Mouse (Mus musculus) liver, embryonic 16.5 days (tissue): Measurements from ENCODE around the gene Cpm. TPM values are rescaled to one million over a fixed set of nuclear protein-coding genes. Genes with fewer than 3 reads are reported as not detected.
"Not testable (repeated sequence)": the region's sequence is repeated elsewhere in the genome, so short reads cannot be mapped to it uniquely, and the experiment has no call there.

Experiments
- ATAC-seq: fragments of 200-750 bp; cut with Nextera tagmentation; 2 replicates; pipeline ENCODE4 v1.8.0; 2017; ENCODE audit warnings: low read depth, mild to moderate bottlenecking, moderate number of reproducible peaks, moderate library complexity
- H3K27ac ChIP-seq: fragments of 300-500 bp; sonication (generic); 2 replicates; pipeline ENCODE4 v1.5.1; 2014; ENCODE audit warnings: mild to moderate bottlenecking, low read length
- H3K27me3 ChIP-seq: fragments of 300-500 bp; sonication (generic); 2 replicates; pipeline ENCODE4 v1.6.1; 2014; ENCODE audit warnings: low read depth, low read length, mixed read lengths; ENCODE audit not compliant: control insufficient read depth, insufficient read depth
- H3K36me3 ChIP-seq: fragments of 300-500 bp; sonication (generic); 2 replicates; pipeline ENCODE4 v1.6.1; 2014; ENCODE audit warnings: mild to moderate bottlenecking; ENCODE audit not compliant: control insufficient read depth, insufficient read depth
- H3K4me1 ChIP-seq: fragments of 300-500 bp; sonication (generic); 2 replicates; pipeline ENCODE4 v1.6.1; 2014; ENCODE audit warnings: low read depth, low read length, mixed read lengths; ENCODE audit not compliant: control insufficient read depth
- H3K4me2 ChIP-seq: fragments of 300-500 bp; sonication (generic); 2 replicates; pipeline ENCODE4 v1.6.1; 2014; ENCODE audit warnings: low read depth, low read length, mixed read lengths
- H3K4me3 ChIP-seq: fragments of 300-500 bp; sonication (generic); 2 replicates; pipeline ENCODE4 v1.5.1; 2014; ENCODE audit warnings: low read depth, mild to moderate bottlenecking, low read length
- H3K9ac ChIP-seq: fragments of 300-500 bp; sonication (generic); 2 replicates; pipeline ENCODE4 v1.6.1; 2014; ENCODE audit warnings: low read depth, low read length
- H3K9me3 ChIP-seq: fragments of 300-500 bp; sonication (generic); replicated peaks from 2 replicates; pipeline ENCODE4 v1.6.1; 2016; ENCODE audit warnings: low read length; ENCODE audit not compliant: control insufficient read depth
- WGBS: fragments of 180-500 bp; shearing (Covaris S2); extraction: QIAGEN DNeasy Blood & Tissue Kit; methylation state at CpG from one replicate; pipeline ENCODE4 v1.1.7; 2014; ENCODE audit not compliant: insufficient replicate concordance; 5-methylcytosine and 5-hydroxymethylcytosine counted together
- polyA plus RNA-seq: library from polyadenylated mRNA; unstranded; fragments of >200 nt; fragmentation: Nextera tagmentation; extraction: Ambion mirVana; gene quantifications from 2 replicates; pipeline ENCODE4 v1.2.1, GENCODE M21; 2015

Gene Cpm
- polyA plus RNA-seq, 1 experiment from 2014 or later, result 61.6 TPM

DNA sequence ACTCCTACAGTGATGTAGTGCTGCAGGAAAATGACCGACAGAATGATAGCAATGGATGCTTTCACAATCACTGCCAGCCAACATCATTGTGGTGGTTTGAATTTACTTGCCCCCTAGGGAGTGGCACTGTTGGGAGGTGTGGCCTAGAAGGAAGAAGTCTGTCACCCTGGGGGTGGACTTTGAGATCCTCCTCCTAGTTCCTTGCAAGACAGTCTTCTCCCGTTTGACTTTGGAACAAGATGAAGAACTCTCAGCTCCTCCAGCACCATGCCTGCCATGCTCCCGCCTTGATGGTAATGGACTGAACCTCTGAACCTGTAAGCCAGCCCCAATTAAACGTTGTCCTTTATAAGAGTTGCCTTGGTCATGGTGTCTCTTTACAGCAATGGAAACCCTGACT is 12.5 kb upstream of the Cpm start:
- H3K36me3 ChIP-seq, ATAC-seq, H3K27me3 ChIP-seq, H3K9me3 ChIP-seq, H3K4me2 ChIP-seq, H3K4me3 ChIP-seq, H3K27ac ChIP-seq, H3K4me1 ChIP-seq, H3K9ac ChIP-seq: not testable (repeated sequence)
- 56% methylated on average over 4 of the region's 4 CpGs for WGBS

- H3K36me3 ChIP-seq, result no peaks in the 10 kb centered on the region
- ATAC-seq, result no peak
- no peak overlapping the region for H3K27ac ChIP-seq
- no peak overlapping the region for H3K9ac ChIP-seq
- no peaks in the 10 kb centered on the region for H3K27me3 ChIP-seq
- H3K4me1 ChIP-seq, result no peaks in the 10 kb centered on the region
- no peak overlapping the region for H3K4me3 ChIP-seq
- 62% methylated on average over 3 of the region's 3 CpGs for WGBS
- no peak overlapping the region for H3K4me2 ChIP-seq
- no peaks in the 10 kb centered on the region for H3K9me3 ChIP-seq
These were observed 11.5 kb upstream of the Cpm start for GRCm38 (mm10) chr10:117617568-117618345.

- no peak for ATAC-seq
- no peak overlapping the region for H3K27ac ChIP-seq
- no peak overlapping the region for H3K4me3 ChIP-seq
- H3K27me3 ChIP-seq, result no peaks in the 10 kb centered on the region
- H3K9me3 ChIP-seq, result no peaks in the 10 kb centered on the region
- H3K4me1 ChIP-seq, result no peaks in the 10 kb centered on the region
- no peak overlapping the region for H3K9ac ChIP-seq
- no peak overlapping the region for H3K4me2 ChIP-seq
- WGBS, result 73% methylated on average over 27 of the region's 27 CpGs
- H3K36me3 ChIP-seq, result no peaks in the 10 kb centered on the region
These were observed 10.0 kb upstream of the Cpm start for GRCm38 (mm10) chr10:117619041-117619861.

DNA sequence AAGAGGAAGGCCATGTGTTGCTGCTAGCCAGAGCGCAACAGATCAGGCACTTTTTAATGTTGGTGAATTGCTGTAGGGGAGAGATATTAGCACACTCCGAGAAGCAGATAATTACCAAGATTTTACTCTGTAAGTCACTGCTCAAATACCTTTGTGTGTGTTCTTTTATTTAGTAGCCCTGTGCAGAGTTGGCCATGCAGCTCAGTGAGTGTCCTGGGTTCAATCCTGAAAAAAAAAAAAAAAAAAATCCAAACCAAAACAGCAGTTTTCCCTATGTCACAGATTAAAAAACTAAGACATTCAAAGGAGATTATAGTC is 9.5 kb upstream of the Cpm start:
- H3K27ac ChIP-seq, result no peak overlapping the region
- H3K27me3 ChIP-seq, result no peaks in the 10 kb centered on the region
- ATAC-seq, result no peak
- H3K4me3 ChIP-seq, result no peak overlapping the region
- WGBS, result 60% methylated on average over 2 of the region's 2 CpGs
- no peaks in the 10 kb centered on the region for H3K9me3 ChIP-seq
- no peak overlapping the region for H3K4me2 ChIP-seq
- no peak overlapping the region for H3K9ac ChIP-seq
- no peaks in the 10 kb centered on the region for H3K36me3 ChIP-seq
- no peaks in the 10 kb centered on the region for H3K4me1 ChIP-seq

- Histone ChIP-seq H3K27me3 (no peaks in the 10 kb centered on the region), H3K36me3 (no peaks in the 10 kb centered on the region), H3K4me3 (no peak overlapping the region), H3K4me1 (no peaks in the 10 kb centered on the region), H3K9me3 (no peaks in the 10 kb centered on the region), H3K27ac (no peak overlapping the region), H3K9ac (no peak overlapping the region), H3K4me2 (no peak overlapping the region)
- no peak for ATAC-seq
- 67% methylated on average over 4 of the region's 4 CpGs for WGBS
These were observed 8.8 kb upstream of the Cpm start for GRCm38 (mm10) chr10:117620530-117620929.

GRCm38 (mm10) chr10:117620934-117621501 is 8.3 kb upstream of the Cpm start:
- WGBS, result 42% methylated on average over 3 of the region's 3 CpGs
- no peak for ATAC-seq
- no peaks in the 10 kb centered on the region for H3K4me1 ChIP-seq

DNA sequence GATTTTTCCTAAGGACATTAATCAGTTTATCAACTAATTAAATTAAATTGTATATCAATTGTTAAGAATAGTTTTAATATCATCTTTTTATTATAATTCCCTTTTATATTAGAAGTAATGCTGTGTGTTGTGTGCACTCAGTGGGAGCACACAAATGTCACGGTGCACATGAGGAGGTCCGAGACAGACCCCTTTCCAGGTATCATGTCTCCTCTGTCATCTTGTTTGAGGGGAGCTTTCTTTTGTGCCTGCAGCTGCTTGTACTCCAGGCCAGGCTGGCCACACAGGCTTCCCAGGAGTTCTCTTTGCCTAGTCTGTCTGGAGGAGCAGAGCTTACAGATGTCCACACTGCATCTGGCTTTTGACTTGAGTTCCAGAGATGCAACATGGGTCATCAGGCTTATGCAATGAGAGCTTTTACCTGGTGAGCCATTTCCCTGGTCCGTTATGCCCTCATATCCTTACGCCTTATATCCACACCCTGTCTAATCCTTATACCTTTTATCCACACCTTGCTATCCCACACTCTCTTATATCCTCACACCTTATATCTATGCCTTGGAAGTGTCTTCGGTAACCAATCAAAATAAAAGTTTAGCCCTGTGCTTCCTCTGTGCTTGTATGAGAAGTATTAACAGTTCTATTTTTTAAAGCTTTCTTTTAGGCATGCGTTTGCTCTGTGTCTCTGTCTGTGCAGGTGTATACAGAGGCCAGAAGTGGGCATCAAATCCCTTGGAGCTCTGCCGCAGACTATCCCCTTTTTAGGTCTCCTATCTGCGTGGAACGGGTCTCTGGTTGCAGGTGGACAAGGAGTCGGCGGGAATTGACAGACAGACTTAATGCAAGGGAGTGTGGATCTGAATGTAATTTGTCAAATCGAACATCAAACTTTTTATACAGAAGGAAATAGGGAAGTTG is 7.4 kb upstream of the Cpm start:
- H3K4me2 ChIP-seq, result no peak overlapping the region
- H3K4me1 ChIP-seq, result no peaks in the 10 kb centered on the region
- no peak overlapping the region for H3K4me3 ChIP-seq
- no peak overlapping the region for H3K9ac ChIP-seq
- no peak overlapping the region for H3K27ac ChIP-seq
- no peaks in the 10 kb centered on the region for H3K9me3 ChIP-seq
- H3K27me3 ChIP-seq, result no peaks in the 10 kb centered on the region
- 76% methylated on average over 12 of the region's 12 CpGs for WGBS
- no peaks in the 10 kb centered on the region for H3K36me3 ChIP-seq
- ATAC-seq, result no peak

More at GRCm38 (mm10) chr10:117620934-117621501, 8.3 kb upstream of the Cpm start:
- Histone ChIP-seq H3K27ac (no peak overlapping the region), H3K36me3 (no peaks in the 10 kb centered on the region), H3K27me3 (no peaks in the 10 kb centered on the region), H3K4me2 (no peak overlapping the region), H3K9me3 (no peaks in the 10 kb centered on the region), H3K9ac (no peak overlapping the region), H3K4me3 (no peak overlapping the region)

GRCm38 (mm10) chr10:117623358-117623757 is 5.9 kb upstream of the Cpm start:
- H3K27me3 ChIP-seq, result peaks cover 10% of the 10 kb centered on the region
- H3K9me3 ChIP-seq, result no peaks in the 10 kb centered on the region
- ATAC-seq, result no peak
- H3K4me3 ChIP-seq, result no peak overlapping the region
- H3K4me2 ChIP-seq, result no peak overlapping the region
- no peak overlapping the region for H3K27ac ChIP-seq
- H3K4me1 ChIP-seq, result no peaks in the 10 kb centered on the region
- H3K9ac ChIP-seq, result no peak overlapping the region
- H3K36me3 ChIP-seq, result no peaks in the 10 kb centered on the region
